Mouse (Mus musculus): ENCODE data around the gene Zswim1. TPM values are rescaled to one million over a fixed set of nuclear protein-coding genes. Genes with fewer than 3 reads are reported as not detected.

The Zswim1 gene
- polyA plus RNA-seq, 1 experiment from 2014 or later: 17.6 TPM

DNA sequence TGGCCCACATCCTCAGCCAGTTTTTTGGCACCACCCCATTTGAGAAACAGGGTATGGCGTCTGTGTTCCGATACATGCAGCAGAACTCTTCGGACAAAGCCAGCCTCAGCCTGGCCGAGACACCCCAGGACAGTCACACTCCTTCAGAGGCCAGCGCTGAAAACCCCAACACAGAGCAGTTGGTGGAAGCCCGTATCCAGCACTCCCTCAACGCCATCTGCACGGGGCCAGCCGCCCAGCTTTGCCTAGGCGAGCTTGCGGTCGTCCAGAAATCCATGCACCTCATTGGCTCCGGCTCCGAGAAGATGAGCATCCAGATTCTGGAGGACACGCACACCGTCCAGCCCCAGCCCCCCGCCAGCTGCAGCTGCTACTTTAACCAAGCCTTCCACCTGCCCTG, 3.0 kb downstream of the Zswim1 start:
- Histone ChIP-seq H3K9me3 (ENCODE audit: control insufficient read depth, low read depth, low read length) (no peaks in the 10 kb centered on the region), H3K4me1 (ENCODE audit: control insufficient read depth, insufficient read depth, low read length) (peaks cover 4% of the 10 kb centered on the region; the same call in 1 of the 2 replicates), H3K4me2 (replicated peaks; ENCODE audit: low read depth, low read length) (no peak overlapping the region), H3K9ac (replicated peaks; ENCODE audit: low read depth, low read length) (no peak overlapping the region), H3K27ac (ENCODE audit: low read length) (no peak overlapping the region), H3K27me3 (ENCODE audit: control insufficient read depth, insufficient read depth, low read length) (no peaks in the 10 kb centered on the region), H3K4me3 (ENCODE audit: low read depth, low read length) (no peak overlapping the region), H3K36me3 (ENCODE audit: control insufficient read depth, insufficient read depth, low read length) (peaks cover 35% of the 10 kb centered on the region)
- no peak for ATAC-seq (ENCODE audit: insufficient number of reproducible peaks, insufficient read depth, low FRiP score, low read depth)
- 94% methylated on average over 17 of the region's 17 CpGs for WGBS

DNA sequence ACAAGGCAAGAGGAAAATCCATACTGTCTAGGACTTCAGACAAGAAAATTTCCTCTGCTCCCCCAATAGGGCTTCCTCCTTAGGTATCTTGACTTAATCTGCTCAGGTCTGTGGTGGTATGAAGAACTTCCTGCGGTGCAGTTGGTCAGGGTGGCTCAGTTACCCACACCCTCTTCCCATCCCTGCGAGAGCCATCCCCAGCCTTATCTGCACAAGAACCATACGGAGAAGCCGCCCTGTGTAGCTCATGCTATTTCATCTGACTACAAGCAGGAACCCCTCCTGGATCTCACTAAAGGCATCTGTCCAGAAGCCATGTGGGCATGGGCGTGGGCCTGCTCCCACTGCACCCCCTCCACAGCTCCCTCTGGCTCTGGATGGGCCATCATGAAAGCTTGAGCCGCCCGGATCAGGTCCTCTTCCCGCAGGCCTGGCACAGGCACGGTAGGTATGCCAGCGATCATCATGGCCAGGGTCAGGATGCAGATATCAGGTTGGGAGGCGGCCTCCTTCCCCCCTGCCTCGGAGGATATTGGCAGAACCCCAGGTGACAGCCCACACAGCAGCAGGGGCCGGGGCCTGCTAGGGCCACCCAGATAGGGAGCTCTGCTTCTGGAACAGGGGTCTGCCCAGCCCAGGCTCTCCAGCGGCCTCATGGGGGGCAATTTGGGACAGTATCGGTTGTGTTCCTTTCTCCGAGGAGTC, 4.8 kb downstream of the Zswim1 start:
- H3K9me3 ChIP-seq (ENCODE audit: control insufficient read depth, low read depth, low read length): no peaks in the 10 kb centered on the region
- no peaks in the 10 kb centered on the region for H3K27me3 ChIP-seq (ENCODE audit: control insufficient read depth, insufficient read depth, low read length)
- ATAC-seq (ENCODE audit: insufficient number of reproducible peaks, insufficient read depth, low FRiP score, low read depth): no peak
- H3K4me2 ChIP-seq (replicated peaks; ENCODE audit: low read depth, low read length): no peak overlapping the region
- no peak overlapping the region for H3K4me3 ChIP-seq (ENCODE audit: low read depth, low read length)
- no peak overlapping the region for H3K27ac ChIP-seq (ENCODE audit: low read length)
- peaks cover 28% of the 10 kb centered on the region for H3K36me3 ChIP-seq (ENCODE audit: control insufficient read depth, insufficient read depth, low read length)
- no peak overlapping the region for H3K9ac ChIP-seq (replicated peaks; ENCODE audit: low read depth, low read length)
- WGBS: 89% methylated on average over 16 of the region's 16 CpGs
- peaks cover 4% of the 10 kb centered on the region; the same call in 1 of the 2 replicates for H3K4me1 ChIP-seq (ENCODE audit: control insufficient read depth, insufficient read depth, low read length)

- no peaks in the 10 kb centered on the region for H3K9me3 ChIP-seq (ENCODE audit: control insufficient read depth, low read depth, low read length)
- no peak within 1 kb of the TSS for H3K27ac ChIP-seq (ENCODE audit: low read length)
- ATAC-seq (ENCODE audit: insufficient number of reproducible peaks, insufficient read depth, low FRiP score, low read depth): no peak
- no peak within 1 kb of the TSS for H3K4me3 ChIP-seq (ENCODE audit: low read depth, low read length)
- WGBS: 86% methylated on average over 6 of the region's 6 CpGs
- no peak within 1 kb of the TSS for H3K4me2 ChIP-seq (replicated peaks; ENCODE audit: low read depth, low read length)
- no peak within 1 kb of the TSS for H3K9ac ChIP-seq (replicated peaks; ENCODE audit: low read depth, low read length)
- H3K4me1 ChIP-seq (ENCODE audit: control insufficient read depth, insufficient read depth, low read length): peaks cover 4% of the 10 kb centered on the region; the same call in 1 of the 2 replicates
- peaks cover 28% of the 10 kb centered on the region for H3K36me3 ChIP-seq (ENCODE audit: control insufficient read depth, insufficient read depth, low read length)
- H3K27me3 ChIP-seq (ENCODE audit: control insufficient read depth, insufficient read depth, low read length): no peaks in the 10 kb centered on the region
Measured at GRCm38 (mm10) chr2:164828437-164828836, 6.0 kb downstream of the Zswim1 start, which contains the start of gene Spata25. Spata25 (minus strand) TSS chr2:164828537.

DNA sequence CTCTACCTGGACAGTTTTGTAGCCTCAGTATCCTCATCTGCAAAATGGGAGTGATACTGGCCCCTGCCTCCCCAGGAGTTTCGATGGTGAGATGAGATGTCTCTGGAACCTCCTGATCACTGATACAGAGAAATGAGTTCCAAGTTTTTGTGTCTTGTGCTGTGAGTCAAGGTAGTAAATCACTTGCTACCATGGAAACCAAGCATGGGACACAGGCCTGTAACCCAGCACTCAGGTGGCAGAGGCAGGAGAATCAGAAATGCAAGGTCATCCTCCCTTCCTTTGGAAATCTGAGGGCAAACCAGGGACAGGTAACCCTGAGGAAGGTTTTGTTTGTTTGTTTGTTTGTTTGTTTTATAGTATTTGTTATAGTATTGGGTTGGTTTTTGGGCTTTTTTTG, 6.6 kb downstream of the Zswim1 start:
- Histone ChIP-seq H3K9me3 (ENCODE audit: control insufficient read depth, low read depth, low read length) (no peaks in the 10 kb centered on the region), H3K9ac (replicated peaks; ENCODE audit: low read depth, low read length) (no peak overlapping the region)
- WGBS: 97% methylated on average over 1 of the region's 1 CpGs

GRCm38 (mm10) chr2:164831029-164831428, 8.5 kb downstream of the Zswim1 start:
- H3K9me3 ChIP-seq (ENCODE audit: control insufficient read depth, low read depth, low read length): no peaks in the 10 kb centered on the region
- 86% methylated on average over 10 of the region's 10 CpGs for WGBS
- H3K4me3 ChIP-seq (ENCODE audit: low read depth, low read length): no peak overlapping the region
- H3K9ac ChIP-seq (replicated peaks; ENCODE audit: low read depth, low read length): no peak overlapping the region
- no peak overlapping the region for H3K4me2 ChIP-seq (replicated peaks; ENCODE audit: low read depth, low read length)
- peaks cover 9% of the 10 kb centered on the region; the same call in 1 of the 2 replicates for H3K4me1 ChIP-seq (ENCODE audit: control insufficient read depth, insufficient read depth, low read length)
- H3K27ac ChIP-seq (ENCODE audit: low read length): no peak overlapping the region
- no peaks in the 10 kb centered on the region for H3K27me3 ChIP-seq (ENCODE audit: control insufficient read depth, insufficient read depth, low read length)
- no peak for ATAC-seq (ENCODE audit: insufficient number of reproducible peaks, insufficient read depth, low FRiP score, low read depth)
- peaks cover 18% of the 10 kb centered on the region for H3K36me3 ChIP-seq (ENCODE audit: control insufficient read depth, insufficient read depth, low read length)

More for the DNA sequence above, 6.6 kb downstream of the Zswim1 start:
- Histone ChIP-seq H3K36me3 (ENCODE audit: control insufficient read depth, insufficient read depth, low read length) (peaks cover 28% of the 10 kb centered on the region), H3K4me2 (replicated peaks; ENCODE audit: low read depth, low read length) (no peak overlapping the region), H3K4me1 (ENCODE audit: control insufficient read depth, insufficient read depth, low read length) (no peaks in the 10 kb centered on the region; the same call in 1 of the 2 replicates), H3K4me3 (ENCODE audit: low read depth, low read length) (no peak overlapping the region), H3K27ac (ENCODE audit: low read length) (no peak overlapping the region), H3K27me3 (ENCODE audit: control insufficient read depth, insufficient read depth, low read length) (no peaks in the 10 kb centered on the region)
- no peak for ATAC-seq (ENCODE audit: insufficient number of reproducible peaks, insufficient read depth, low FRiP score, low read depth)

DNA sequence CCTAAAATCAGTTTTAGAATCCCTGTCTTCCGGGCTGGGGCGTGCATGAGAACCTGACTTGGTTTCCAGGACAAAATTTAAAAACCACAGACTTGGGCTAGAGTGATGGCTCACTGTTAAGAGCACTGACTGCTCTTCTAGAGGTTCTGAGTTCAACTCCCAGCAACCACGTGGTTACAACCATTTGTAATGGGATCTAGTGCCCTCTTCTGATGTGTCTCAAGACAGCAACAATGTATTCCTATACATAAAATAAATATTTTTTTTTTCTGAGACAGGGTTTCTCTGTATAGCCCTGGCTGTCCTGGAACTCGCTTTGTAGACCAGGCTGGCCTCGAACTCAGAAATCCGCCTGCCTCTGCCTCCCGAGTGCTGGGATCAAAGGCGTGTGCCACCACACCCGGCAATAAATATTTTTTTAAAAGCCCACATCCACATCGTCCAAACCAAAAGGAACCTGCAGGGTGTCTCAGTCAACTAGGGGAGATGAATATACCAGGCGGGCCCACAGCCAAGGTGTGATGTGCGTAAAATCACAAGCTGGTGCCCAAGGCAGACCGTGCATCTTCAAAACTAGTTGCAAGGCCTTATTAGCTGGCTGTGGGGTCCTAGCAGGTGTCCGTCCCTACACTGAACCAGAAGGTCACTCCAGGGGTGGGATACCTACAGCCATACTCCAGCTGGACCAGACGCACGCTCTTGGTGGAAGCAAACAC, 9.7 kb downstream of the Zswim1 start:
- peak overlapping the region; percentile 67; the same call in 1 of the 2 replicates for H3K9ac ChIP-seq (replicated peaks; ENCODE audit: low read depth, low read length)

GRCm38 (mm10) chr2:164832748-164833301, 10.3 kb downstream of the Zswim1 start, which contains the start of gene Ctsa:
Ctsa (plus strand) TSS chr2:164832873.
- Histone ChIP-seq H3K4me3 (ENCODE audit: low read depth, low read length) (peak within 1 kb of the TSS; percentile 78), H3K9ac (replicated peaks; ENCODE audit: low read depth, low read length) (peak within 1 kb of the TSS; percentile 67), H3K36me3 (ENCODE audit: control insufficient read depth, insufficient read depth, low read length) (peaks cover 6% of the 10 kb centered on the region), H3K27ac (ENCODE audit: low read length) (peak within 1 kb of the TSS; percentile 85), H3K4me1 (ENCODE audit: control insufficient read depth, insufficient read depth, low read length) (peaks cover 9% of the 10 kb centered on the region; the same call in 1 of the 2 replicates), H3K9me3 (ENCODE audit: control insufficient read depth, low read depth, low read length) (no peaks in the 10 kb centered on the region), H3K4me2 (replicated peaks; ENCODE audit: low read depth, low read length) (peak within 1 kb of the TSS; percentile 98), H3K27me3 (ENCODE audit: control insufficient read depth, insufficient read depth, low read length) (no peaks in the 10 kb centered on the region)
- under 1% methylated on average over 35 of the region's 35 CpGs for WGBS
- ATAC-seq (ENCODE audit: insufficient number of reproducible peaks, insufficient read depth, low FRiP score, low read depth): peak; percentile 82

More for the DNA sequence above, 9.7 kb downstream of the Zswim1 start:
- H3K27ac ChIP-seq (ENCODE audit: low read length): peak overlapping the region; percentile 85
- H3K4me1 ChIP-seq (ENCODE audit: control insufficient read depth, insufficient read depth, low read length): peaks cover 9% of the 10 kb centered on the region; the same call in 1 of the 2 replicates
- H3K27me3 ChIP-seq (ENCODE audit: control insufficient read depth, insufficient read depth, low read length): no peaks in the 10 kb centered on the region
- H3K4me3 ChIP-seq (ENCODE audit: low read depth, low read length): peak overlapping the region; percentile 78
- peaks cover 12% of the 10 kb centered on the region for H3K36me3 ChIP-seq (ENCODE audit: control insufficient read depth, insufficient read depth, low read length)
- 65% methylated on average over 16 of the region's 16 CpGs for WGBS
- peak overlapping the region; percentile 98 for H3K4me2 ChIP-seq (replicated peaks; ENCODE audit: low read depth, low read length)
- no peaks in the 10 kb centered on the region for H3K9me3 ChIP-seq (ENCODE audit: control insufficient read depth, low read depth, low read length)
- no peak for ATAC-seq (ENCODE audit: insufficient number of reproducible peaks, insufficient read depth, low FRiP score, low read depth)

- under 1% methylated on average over 31 of the region's 31 CpGs for WGBS
- peak within 1 kb of the TSS; percentile 67 for H3K9ac ChIP-seq (replicated peaks; ENCODE audit: low read depth, low read length)
- no peaks in the 10 kb centered on the region for H3K27me3 ChIP-seq (ENCODE audit: control insufficient read depth, insufficient read depth, low read length)
Measured at GRCm38 (mm10) chr2:164833314-164833959, 11.0 kb downstream of the Zswim1 start, which contains the start of gene Neurl2. Neurl2 (minus strand) TSS chr2:164833456.

More at GRCm38 (mm10) chr2:164833314-164833959, 11.0 kb downstream of the Zswim1 start, which contains the start of gene Neurl2:
- peak within 1 kb of the TSS; percentile 85 for H3K27ac ChIP-seq (ENCODE audit: low read length)
- H3K4me3 ChIP-seq (ENCODE audit: low read depth, low read length): peak within 1 kb of the TSS; percentile 78
- H3K4me2 ChIP-seq (replicated peaks; ENCODE audit: low read depth, low read length): peak within 1 kb of the TSS; percentile 98
- ATAC-seq (ENCODE audit: insufficient number of reproducible peaks, insufficient read depth, low FRiP score, low read depth): peak; percentile 74
- no peaks in the 10 kb centered on the region for H3K9me3 ChIP-seq (ENCODE audit: control insufficient read depth, low read depth, low read length)
- peaks cover 5% of the 10 kb centered on the region for H3K36me3 ChIP-seq (ENCODE audit: control insufficient read depth, insufficient read depth, low read length)
- H3K4me1 ChIP-seq (ENCODE audit: control insufficient read depth, insufficient read depth, low read length): peaks cover 9% of the 10 kb centered on the region; the same call in 1 of the 2 replicates

Data from stomach, embryonic 14.5 days (tissue).